Mouse (Mus musculus) large intestine, adult 2 months (tissue): ENCODE data around the gene Uvrag. TPM values are rescaled to one million over a fixed set of nuclear protein-coding genes. Genes with fewer than 3 reads are reported as not detected.
A peak's percentile ranks its signal among the peaks of the same experiment; 100 is the strongest.

Experiments used
- DNase-seq: peaks from one replicate; pipeline ENCODE4 v3.0.0-alpha.2; 2012; ENCODE audit warnings: low read depth, low spot score
- WGBS: fragments of 180-500 bp; shearing (Covaris S2); methylation state at CpG from one replicate; pipeline ENCODE4 v1.1.7; 2018; 5-methylcytosine and 5-hydroxymethylcytosine counted together
- polyA plus RNA-seq: library from polyadenylated mRNA; depleted of rRNA; stranded (reverse); fragments of >200 nt; gene quantifications from 2 replicates; pipeline ENCODE4 v1.2.3, GENCODE M21; 2012

Gene Uvrag
- polyA plus RNA-seq, 1 experiment = 5.0 TPM

DNA sequence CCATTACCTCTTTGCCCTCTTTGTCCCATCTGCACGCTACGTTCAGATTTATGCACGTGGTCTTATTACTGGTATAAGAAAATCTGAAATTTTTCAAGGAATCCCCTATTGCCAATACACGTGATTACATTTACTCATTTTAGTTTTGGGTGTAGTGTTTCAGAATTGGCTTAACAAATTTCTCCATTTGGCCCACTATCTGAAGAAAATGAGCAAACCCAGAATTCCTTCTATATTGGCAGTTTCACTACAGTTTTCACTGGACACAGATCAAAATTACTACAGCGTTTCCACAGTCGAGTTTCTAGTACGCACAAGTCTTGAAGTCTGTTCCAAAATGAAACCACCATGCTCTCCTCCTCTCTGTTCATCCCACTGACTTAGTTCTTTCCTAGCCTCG lies 104.7 kb downstream of the Uvrag start:
- 84% methylated on average over 8 of the region's 8 CpGs for WGBS
- no peak for DNase-seq

DNA sequence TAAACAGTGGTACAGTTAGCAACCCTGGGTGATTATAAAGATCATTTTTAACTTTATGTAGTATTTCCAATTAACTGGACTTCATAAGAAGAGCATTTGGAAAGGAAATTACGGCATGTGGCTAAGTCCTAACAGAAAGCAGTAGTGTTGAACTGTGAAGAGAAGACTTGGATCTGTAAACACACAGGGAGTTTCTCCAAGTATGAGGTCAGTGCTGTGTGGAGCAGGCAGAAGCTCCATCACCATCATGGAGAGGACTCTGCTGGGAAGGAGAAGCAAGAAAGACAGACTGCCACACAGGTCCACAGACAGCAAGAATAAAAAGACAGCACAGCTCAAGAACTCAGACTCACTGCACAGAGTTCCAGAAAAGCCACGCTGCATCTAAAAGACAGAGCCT lies 106.0 kb downstream of the Uvrag start:
- 62% methylated on average over 2 of the region's 2 CpGs for WGBS
- DNase-seq = no peak

DNA sequence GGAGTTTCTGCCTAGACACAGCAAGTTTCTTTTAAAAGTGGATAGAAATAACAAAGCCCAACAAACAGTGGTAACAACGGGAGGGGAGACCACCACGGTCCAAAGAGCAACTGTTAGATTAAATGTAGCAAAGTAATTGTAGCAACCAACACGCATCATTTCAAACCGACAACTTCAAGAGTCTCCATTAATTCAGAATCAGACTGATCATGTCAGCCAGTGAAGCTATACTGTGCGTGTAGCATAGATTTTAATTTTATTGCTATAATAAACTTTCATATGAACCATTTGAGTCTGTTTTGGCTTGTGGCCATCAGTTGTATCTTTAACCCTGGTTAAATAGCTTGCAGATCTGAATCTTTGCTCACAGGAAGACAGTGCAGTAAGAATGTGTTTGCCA lies 107.1 kb downstream of the Uvrag start:
- peak; percentile 36 for DNase-seq
- 33% methylated on average over 5 of the region's 5 CpGs for WGBS

DNA sequence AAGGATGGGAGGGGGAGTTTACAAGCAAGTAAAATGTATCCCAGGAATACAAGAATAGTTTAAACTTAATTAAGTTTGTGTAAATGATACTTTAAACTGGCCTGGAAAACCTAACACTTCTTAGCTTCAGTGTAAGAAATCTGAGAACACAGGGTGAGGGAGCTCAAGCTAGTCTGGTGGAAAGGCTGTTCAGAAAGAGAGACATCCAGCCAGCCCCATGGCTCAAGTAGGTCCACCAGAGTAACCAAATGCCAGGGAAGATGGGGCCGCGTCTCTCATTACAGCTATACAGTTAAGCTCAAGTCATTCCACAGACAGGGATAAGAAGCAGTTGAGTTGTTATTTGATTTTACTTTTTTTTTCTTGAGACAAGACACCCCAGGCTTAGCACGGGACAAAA lies 107.6 kb downstream of the Uvrag start:
- no peak for DNase-seq
- 91% methylated on average over 3 of the region's 3 CpGs for WGBS

DNA sequence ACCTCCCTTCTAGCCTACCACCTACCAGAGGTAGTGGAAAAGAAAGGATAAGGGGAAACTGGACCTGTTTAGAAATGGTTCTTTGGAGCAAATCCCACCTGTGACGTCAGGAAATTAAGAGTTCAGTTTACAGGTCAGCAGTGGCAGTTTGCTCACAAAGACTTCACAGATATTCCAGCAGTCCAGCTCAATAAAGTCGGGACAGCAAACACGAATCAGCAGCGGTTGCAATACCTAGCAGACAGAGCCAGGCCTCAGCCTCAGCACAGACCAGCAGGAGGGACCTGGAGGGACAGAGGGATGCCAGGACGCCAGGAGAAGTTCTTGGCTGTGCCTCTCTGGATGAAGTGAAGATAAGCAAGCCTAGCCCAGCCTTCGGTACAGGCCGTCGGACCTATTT lies 108.9 kb downstream of the Uvrag start:
- 96% methylated on average over 8 of the region's 8 CpGs for WGBS
- no peak for DNase-seq

DNA sequence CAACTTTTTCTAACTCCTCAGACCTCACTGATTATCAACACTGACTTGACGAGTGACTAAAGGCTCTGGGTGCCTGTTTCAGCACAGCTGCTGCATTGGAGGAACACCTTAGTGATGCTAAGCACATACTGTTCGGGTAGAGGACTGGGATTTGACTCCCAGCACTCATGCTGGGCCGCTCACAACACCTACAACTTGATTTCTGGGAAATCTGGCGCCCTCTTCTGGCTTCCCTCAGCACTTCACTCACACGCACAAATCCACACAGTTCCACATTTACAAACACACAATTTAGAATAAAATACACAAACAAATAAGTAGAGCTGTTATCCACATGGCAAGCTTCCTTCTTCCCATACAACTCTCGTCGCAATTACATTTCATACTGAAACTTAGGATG lies 112.8 kb downstream of the Uvrag start:
- no peak for DNase-seq
- WGBS = 95% methylated on average over 7 of the region's 7 CpGs

DNA sequence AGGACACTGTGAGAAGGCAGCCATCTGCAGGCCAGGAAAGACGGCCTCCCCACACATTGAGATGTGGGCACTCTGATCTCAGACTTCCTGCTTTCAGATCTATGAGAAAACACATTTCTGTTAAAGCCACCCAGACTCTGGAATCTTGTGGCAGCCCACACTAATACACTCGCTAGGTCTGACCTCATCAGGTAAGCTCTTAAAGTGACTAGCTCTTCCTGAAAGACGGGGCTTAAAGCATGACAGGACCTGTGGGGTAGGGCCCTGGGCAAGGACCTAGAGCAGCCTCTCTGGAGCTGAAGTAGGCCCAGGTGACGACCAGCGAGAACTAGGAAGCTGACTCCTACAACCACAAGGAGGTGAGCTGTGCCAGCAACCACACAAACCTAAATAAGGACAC lies 113.8 kb downstream of the Uvrag start:
- 77% methylated on average over 5 of the region's 5 CpGs for whole genome bisulfite sequencing
- no peak for DNase-seq

DNA sequence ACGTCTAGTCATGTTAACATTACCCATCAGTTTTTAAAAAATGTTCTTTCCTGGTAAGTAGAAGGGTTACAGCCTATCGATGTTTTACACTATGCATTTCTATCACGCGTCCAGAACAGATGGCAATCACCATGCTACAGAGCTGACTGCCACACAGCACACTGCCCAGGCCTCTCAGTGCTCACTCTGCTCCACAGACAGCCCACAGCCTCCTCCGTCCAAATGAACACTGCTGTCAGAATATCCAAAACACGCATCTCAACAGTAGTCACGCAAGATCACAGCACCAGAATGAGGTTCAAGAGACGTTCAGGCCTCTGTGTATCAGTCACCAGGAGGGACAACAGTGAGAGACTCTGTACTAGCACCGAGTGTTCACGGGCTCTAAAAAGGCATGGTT lies 115.0 kb downstream of the Uvrag start:
- WGBS = 91% methylated on average over 10 of the region's 10 CpGs
- no peak for DNase-seq

DNA sequence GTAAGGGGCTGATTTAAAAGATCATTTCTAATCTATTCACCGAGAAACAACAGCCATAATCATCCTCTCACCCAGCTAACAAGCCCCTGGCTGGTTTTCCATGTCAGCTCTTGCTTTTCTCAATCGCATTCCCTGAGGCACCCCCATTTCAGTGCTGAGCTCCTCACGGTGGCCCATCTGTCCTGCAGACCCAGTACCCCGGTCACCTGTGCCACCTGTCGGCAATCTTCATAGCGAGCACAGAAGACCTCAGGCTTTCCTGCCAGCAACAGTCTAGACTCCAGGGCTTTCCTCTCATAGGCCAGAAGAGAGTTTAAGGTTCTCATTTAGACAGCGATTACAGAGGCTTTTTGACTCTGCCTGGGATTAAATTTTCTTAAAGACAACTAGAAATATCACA lies 115.7 kb downstream of the Uvrag start:
- 91% methylated on average over 7 of the region's 7 CpGs for WGBS
- no peak for DNase-seq

DNA sequence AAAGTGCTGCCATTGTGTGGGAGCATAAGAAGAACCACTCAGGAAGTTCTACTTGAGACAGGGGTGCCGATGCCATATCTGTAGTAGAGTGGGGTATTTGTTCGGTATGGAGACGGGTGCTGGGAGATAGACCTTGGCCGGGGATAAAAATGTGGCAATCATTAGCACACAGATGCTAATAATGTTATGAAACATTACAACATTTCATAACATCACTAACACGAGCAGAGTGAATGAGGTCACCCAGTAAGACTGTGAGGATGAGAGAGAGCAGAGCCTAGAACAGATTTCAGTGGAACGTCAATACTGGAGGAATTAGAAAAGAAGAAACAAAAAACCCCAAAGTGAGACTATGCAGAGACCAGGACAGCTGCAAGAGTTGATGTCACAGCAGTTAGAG lies 116.2 kb downstream of the Uvrag start:
- no peak for DNase-seq
- 83% methylated on average over 6 of the region's 6 CpGs for WGBS

DNA sequence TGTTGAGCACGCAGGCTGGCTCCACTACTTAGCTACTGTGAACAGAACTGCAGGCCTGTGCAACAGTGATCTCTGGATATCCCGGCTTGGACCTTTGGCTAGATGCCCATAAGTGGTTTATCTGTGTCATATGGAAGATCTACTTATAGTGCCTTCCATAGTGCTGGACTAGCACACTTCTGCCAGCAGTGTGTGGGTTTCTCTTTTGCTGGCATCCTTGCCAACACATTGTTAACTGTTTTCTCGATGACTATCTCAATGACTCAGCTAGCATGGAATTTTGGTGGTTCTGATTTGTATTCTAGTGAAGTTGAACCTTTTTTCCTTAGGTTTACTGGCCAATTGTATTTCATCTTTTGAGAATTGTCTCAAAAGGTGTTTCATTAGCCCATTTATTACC lies 117.0 kb downstream of the Uvrag start:
- DNase-seq = no peak
- WGBS = 73% methylated on average over 3 of the region's 3 CpGs

DNA sequence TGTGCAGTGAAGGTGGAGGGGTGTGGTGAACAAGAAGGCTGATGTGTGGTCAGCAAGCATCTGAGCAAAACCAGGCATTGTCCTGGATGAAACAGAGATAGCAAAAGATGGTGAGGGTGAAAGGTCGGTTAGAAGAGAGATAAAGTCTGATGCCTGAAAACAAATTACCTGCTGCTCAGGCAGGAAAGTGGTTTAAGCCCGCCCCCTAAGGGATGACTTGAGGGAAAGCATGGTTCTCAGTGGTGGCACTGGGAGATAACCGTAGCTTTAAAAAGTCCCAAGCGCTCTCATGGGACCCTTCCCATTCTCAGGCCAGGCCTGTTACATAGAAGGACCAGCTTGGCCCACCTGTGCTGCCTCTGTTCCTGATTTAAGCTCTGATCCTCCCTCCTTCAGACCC lies 119.7 kb downstream of the Uvrag start:
- WGBS = 57% methylated on average over 4 of the region's 4 CpGs
- DNase-seq = no peak

DNA sequence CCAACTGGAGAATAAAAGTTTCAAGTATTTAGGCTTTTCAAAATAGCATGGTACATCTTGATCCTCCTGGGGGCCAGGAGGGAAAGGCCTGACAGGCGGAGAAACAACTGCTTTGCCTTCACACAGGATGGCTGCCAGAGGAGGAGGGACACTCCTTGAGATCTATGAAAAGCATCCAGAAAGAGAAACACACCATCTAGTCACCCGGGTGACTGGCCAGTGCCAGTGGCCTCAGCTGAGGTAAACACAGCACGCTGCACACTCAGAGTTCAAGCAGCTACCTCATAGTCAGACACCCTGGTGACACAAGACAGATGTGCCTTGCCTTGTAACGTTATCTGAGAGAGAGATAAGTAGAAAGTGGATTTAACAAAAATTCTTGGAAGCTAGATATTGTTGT lies 120.6 kb downstream of the Uvrag start:
- WGBS = 55% methylated on average over 4 of the region's 4 CpGs
- no peak for DNase-seq

DNA sequence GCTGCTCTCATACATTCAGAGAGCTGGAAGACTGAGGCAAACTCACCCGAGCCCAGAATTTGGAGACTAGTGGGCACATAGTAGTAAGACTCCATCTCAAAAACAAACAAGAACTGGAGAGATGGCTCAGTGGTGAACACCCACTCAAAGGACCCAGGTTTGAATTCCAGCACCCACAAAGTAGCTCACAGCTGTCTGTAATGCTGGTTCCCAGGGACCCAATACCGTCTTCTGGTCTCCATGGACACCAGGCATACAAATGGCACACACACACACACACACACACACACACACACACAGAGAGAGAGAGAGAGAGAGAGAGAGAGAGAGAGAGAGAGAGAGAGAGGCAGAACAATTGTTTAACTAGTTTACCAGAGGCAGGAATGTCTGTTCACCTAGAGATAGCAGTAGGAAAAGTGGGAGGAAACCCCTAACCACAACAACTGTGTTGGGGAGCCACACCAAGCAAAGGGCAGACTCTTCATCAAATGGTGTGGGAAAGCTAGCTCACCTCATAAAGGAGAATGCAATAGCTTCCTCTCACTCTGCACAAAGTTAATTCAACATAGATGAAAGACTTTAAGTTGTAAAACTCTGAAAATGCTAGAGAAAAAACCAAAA lies 123.6 kb downstream of the Uvrag start:
- no peak for DNase-seq
- 81% methylated on average over 2 of the region's 2 CpGs for WGBS

DNA sequence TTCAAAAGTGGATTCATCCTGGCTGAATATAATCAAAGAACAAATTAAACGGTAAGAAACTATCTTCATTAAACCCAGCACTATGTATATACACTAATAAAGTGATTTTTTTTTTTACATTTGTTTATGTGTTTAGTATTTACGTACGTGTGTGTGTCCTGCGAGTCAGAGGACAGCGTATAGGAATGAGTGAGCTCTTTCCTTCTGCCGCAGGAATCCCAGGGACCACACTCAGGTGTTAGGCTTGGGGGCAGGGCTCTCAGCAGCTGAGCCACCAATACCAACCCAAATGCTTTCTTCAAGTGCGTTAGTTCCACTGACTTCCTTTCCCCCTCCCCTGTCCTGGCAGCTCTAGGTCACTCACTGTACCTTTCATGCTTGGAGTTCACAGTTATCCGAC lies 125.0 kb downstream of the Uvrag start:
- WGBS = 84% methylated on average over 8 of the region's 8 CpGs
- DNase-seq = no peak

DNA sequence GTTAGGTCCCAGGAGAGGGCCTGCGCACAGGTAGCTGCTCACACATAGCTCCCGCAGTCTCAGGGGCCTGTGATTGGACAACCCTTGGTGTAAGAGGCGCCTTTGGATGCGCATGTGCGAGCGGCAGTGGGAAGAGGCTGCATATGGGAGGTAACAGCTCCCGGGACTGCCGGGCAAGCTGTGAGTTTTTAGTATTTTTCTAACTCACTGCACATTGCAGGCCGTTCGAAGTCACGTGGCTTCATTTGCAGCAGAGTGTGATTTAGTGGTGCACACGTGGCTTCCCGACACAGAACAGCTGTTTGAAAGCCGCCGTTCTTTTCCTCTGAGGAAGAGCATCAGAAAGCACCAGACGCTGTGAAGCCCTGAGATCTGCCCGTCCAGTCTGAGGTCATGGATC lies 125.5 kb downstream of the Uvrag start:
- DNase-seq = no peak
- WGBS = 78% methylated on average over 17 of the region's 17 CpGs

DNA sequence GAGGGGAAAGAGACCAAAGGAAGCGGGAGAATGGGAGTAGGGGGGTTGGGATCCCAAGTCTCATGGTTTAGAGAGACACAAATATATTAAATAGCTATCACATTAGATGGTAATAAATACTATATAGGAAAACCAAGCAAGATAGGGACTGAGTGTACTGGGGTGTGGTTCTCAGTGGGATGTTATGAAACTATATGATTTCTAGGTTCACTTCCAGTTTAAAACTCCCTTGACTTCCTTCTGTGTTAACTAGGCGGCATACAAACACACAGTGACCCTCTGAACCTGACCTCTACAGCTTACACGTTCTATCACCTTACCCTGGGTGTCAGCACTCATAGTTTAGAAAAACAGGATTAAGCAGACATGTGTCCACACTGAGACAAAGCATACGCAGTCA lies 126.3 kb downstream of the Uvrag start:
- DNase-seq = no peak
- 62% methylated on average over 4 of the region's 4 CpGs for WGBS

DNA sequence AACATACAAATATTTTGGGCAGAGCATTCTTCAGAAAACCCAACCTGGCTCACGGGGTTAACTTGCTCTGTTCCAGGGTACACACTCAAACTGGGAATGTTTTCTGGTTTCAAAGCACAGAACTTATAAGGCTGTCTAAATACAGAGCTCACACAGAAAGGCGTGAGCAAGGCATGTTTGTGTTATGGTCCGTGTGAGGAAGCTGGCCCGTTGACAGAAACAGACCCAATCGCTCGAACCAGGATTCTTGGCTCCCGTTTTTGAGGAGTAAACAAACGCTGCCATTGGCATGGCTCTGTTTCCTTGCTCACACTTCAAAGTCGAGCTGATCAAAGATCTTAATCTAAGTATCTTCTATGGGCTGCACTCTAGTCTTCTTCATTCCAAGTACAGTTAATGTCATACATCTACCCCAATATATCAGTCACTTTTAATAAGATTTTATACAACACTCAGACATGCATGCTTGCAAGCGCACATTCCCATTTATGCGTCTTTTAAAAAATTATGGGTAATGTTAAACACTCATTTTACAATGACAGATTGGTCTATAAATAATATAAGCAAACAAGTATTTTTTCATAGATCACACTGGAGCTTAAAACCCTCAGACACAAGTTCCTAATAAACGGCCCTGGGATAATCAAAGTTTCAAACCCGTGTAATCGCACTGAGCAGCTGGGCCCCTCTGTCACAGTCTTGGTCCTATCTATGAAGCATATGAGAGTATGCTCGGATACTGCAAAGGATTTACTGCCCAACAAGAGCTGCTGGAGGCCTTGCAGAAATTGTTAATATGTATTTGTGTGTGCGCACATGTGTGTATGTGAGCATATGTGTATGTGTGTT lies 133.2 kb downstream of the Uvrag start:
- 45% methylated on average over 16 of the region's 16 CpGs for WGBS
- DNase-seq = no peak

DNA sequence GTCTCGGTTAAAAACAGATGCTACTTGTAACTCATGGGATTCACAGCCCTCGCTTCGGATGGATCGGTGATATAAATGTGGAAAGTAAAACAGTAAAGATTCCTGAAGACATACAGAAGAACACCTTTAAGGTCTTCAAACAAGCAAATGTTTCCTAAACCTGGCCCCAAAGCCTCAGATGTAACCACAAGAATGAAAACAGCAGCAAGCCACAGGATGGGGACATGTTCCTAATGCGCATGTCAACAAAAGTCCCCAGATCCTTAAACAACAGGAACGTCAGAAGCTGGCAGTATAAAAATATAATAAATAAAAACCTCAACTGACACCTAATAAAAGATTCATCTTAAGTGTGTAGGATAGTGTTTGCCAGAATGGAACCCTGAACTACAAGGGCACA lies 137.7 kb downstream of the Uvrag start:
- no peak for DNase-seq
- 89% methylated on average over 6 of the region's 6 CpGs for WGBS

DNA sequence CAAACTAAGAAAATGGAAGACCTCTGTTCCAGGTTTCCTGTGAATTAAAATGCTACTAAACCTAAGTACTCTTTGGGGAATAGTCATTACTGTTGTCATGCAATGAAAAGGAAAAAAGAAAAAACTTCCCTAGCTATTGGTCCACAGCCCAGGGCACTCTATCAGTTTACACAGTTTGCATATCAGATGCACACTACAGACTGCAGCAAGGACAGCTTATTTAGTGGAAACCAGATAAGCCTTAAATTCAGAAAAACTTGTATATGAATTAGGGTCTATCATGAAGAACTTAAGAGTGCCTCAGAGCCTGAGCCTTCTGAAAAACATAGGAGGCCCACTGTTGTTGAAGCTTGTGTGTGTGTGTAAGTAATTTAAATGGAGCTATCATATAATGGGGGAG lies 142.2 kb downstream of the Uvrag start:
- DNase-seq = no peak

DNA sequence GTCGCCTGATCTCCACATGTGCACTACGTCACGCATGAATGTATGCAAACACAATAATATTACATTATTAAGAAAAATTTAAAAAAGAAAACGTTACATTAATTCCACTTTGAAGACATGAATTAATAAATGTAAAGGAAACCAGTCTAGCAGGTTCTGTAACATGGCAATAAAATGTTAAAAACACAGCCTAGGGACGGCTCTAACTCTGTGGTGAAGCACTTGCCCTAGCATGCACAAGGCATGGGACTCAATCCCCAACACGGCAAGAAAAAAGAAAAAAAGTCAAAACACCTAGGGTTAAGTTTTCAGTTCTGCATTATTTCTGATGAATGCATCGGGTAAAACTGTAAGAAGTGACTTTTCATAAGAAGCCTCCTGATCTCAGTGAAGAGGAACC lies 143.2 kb downstream of the Uvrag start:
- 59% methylated on average over 7 of the region's 7 CpGs for WGBS
- DNase-seq = no peak

DNA sequence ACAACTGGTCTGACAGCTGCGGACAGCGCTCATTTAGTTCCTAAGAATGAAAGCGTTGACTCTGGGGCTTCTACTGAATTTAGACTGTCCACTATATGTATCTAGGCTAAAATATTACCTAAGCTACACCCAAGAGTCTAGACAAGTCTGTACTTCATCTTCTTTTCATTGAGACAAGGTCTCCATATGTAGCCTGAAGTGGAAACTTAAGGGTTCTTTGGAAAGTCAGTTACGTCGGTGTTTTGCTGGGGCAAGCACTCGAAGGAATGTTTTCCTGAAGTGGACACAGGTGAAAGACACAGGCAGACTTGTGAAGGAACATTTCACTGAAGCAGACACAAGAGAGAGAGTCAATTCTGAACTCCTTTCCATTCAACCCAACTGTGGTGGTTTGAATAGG lies 144.2 kb downstream of the Uvrag start:
- DNase-seq = no peak
- 95% methylated on average over 6 of the region's 6 CpGs for WGBS
